Mouse (Mus musculus) kidney, adult 18-20 months (tissue): ENCODE measurements at regions not wholly inside any gene's neighbourhood (a gene's known extent, or its start where the extent isn't known, plus 50 kb on each side); places are given as distances from the start of the nearest gene placed in this dataset.

Source experiments
- DNase-seq: peaks from one replicate; pipeline ENCODE4 v3.0.0; 2021

DNA sequence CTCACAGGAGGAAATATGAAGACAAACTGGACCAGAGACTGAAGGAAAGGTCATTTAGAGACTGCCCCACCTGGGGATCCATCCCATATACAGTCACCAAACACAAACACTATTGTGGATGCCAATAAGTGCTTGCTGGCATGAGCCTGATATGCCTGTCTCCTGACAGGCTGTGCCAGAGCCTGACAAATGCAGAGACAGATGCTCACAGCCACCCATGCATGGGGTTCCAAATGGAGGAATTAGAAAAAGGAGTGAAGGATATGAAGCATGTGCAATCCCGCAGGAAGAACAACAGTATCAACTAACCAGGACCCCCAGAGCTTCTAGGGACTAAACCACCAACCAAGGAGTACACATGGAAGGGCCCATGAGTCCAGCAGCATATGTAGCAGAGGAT is 505.9 kb downstream of the Gm6685 start:
- no peak for DNase-seq

DNA sequence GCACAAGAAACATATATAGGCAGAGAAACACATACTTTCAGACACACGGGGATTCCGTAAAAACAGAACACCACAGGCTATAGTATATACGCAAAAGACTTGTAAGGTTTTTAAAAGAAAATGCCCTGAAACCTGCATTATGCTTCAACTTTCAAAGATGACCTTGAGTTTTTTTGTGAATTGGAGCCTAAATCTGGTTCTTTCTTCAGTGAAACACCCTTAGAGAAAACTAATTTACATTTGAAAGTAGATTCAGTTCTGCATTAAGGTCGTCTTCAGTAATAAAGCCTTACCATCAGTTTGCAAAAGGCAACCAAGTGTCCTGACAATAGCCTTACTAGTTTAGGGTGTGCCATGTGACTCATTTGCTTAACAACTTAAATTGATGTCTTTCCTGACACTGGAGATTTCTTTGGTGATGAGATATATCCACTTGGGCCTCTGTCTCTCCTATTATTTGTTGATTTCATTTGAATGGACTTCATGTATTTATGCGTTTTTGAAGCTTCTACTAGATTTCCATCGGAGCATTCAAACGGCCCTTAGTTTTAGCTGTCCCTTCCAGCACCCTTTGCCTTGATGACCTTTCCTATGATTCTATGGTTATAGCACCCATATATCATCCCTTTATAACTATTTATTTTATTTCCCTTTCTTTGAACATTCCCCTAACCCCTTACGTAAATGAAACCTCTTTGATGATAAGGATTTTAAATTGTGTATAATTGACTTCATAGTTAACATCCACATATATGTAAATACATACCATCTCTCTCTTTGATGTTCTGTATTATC is 539.6 kb downstream of the Gm6685 start:
- no peak for DNase-seq

DNA sequence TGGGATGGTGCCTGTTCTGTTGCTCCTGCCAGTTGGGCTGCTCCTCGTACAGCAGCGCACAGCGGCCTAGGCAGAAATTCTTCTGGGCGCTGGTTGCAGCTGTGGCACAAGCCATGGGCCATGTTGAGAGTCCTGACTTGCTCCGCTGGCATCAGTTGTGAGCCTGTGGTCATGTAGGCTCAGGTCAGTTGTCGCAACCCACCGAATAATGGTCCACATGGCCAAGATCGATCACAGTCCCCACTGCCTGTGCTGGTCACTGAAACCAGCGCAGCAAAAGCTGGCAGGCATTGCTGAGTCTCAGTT is 585.8 kb downstream of the Gm6685 start:
- DNase-seq = no peak

DNA sequence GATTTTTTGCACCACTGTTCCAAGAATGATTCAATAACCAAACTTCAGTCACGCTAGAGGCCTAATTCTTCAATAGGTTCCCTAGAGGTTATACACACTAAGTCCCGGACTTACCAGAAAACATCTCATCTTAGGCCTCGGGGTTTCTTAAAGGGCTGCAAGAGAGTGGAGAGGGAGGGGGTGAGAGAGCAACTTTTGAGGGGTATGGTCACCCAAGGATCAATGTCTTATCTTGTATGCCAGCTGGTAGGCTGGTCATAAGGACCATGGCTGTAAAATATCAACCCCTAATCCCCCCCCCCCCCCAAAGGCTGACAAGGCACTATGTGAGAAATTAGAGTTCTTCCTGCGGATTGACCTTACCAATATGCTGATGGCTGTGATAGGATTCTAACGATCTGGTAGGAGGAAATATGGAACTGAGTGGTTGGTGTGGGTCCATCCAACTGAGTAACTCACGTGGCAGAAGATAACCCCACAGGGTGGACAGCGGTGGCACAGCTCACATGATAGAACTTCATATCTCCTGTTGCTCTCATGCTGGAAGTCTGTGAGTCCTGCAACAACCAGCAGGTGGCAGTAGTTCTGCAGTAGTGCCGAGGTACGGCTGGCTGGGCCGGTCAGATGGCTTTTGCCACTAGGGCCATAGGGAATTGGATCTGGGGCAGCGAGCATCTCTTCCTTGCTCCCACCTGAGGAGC is 586.3 kb downstream of the Gm6685 start:
- peak; percentile 32 for DNase-seq

DNA sequence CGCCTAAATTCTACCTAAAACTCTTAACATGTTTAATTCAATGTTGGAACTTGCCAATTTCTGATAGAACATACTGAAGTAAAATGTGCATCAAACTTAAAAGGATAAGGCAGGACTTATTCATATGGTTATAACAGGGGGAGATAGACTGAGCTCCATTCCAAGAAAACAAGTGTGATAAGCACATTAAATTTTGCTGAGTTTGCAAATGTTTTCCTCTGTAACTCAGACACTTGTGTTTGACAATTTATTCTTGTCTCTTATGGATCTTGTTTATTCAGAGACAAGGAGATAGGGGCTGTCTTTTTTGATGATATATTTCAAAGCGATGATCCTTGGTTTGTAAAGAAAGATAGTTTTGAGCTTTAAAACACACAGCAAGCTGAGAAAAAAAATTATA is 613.6 kb downstream of the Gm6685 start:
- no peak for DNase-seq

DNA sequence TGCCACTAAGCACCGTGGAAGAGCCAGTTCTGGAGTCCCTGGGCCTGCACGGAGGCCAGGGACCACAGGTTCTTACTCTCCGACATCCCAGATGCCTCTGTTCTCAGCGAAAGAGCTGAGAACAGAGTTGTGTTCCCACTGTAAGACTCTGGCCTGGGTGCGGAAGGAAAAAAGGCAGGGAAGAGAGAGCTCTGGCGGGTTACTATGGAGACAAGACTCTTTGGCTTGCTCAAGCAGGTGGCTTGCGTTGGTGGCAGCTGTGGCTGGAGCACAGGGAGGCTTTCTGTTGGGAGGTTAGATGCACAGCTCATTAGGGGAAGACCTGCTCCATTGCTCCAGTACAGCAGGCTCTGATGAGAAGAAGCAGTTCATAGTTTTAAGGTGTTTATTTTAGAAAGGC is 618.3 kb downstream of the Gm6685 start:
- no peak for DNase-seq

DNA sequence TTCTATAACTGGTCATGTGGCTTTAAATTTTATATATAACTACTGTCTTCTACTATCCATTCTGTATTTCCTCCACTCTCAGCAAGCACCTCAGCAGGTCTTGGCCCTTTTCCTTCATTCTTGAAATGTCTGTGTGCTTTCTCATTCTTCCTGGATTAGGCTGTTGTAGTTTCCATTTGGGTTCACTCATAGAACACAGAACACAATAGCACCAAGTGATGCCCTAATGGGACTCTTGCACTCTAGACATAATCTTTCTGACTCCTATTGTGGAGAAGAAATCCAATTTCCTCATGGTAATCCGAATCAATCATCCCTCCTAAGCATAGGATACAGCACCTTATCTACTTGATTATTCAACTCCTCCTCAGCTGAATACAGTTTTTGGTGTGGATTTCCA is 667.2 kb downstream of the Gm6685 start:
- DNase-seq = no peak
